Mouse (Mus musculus): Measurements from ENCODE around the gene Sla2. TPM values are rescaled to one million over a fixed set of nuclear protein-coding genes. Genes with fewer than 3 reads are reported as not detected.

Gene Sla2
- 1 to 10 TPM; 1.1 to 1.5 TPM for total RNA-seq (2023)

GRCm38 (mm10) chr2:156887017-156887416, at the start of gene Sla2:
Gene Sla2, minus strand, starts transcription at chr2:156887192.

GRCm38 (mm10) chr2:156862772-156863486, 24.1 kb downstream of the Sla2 start, which contains the start of gene Rab5if:
Gene Rab5if, plus strand, starts transcription at chr2:156863128.

GRCm38 (mm10) chr2:156857835-156858234, 29.2 kb downstream of the Sla2 start, which contains the start of gene 4930518I15Rik:
Gene 4930518I15Rik, minus strand, starts transcription at chr2:156857946.

GRCm38 (mm10) chr2:156839319-156840191, 47.4 kb downstream of the Sla2 start, which contains the start of gene Tgif2:
Gene Tgif2, plus strand, starts transcription at chr2:156840007.

Other genes starting within 250 kb of the Sla2 start
- gene Myl9, start 111.8 kb downstream of the Sla2 start, total RNA-seq (2023) = under 1 TPM; 0.71 to 0.81 TPM
- 100 to 1,000 TPM in 1 of 2 experiments, 10 to 100 TPM in 1; 94.6 to 107 TPM for gene Tgif2, start 47.2 kb downstream of the Sla2 start, total RNA-seq (2023)
- gene 4930518I15Rik, start 29.2 kb downstream of the Sla2 start, total RNA-seq (2023) = 1 to 10 TPM; 5.1 to 9.5 TPM
- gene Rab5if, start 24.1 kb downstream of the Sla2 start, total RNA-seq (2023) = 10 to 100 TPM; 66.2 to 69.1 TPM
- 10 to 100 TPM; 39.2 to 45.5 TPM for gene Ndrg3, start 104.9 kb upstream of the Sla2 start, total RNA-seq (2023)
- 10 to 100 TPM; 19.5 to 30.8 TPM for gene Dsn1, start 120.0 kb upstream of the Sla2 start, total RNA-seq (2023)
- under 1 TPM; 0.26 to 0.33 TPM for gene Soga1, start 192.1 kb upstream of the Sla2 start, total RNA-seq (2023)
- gene Tldc2, start 199.9 kb upstream of the Sla2 start, total RNA-seq (2023) = not detected
- 100 to 1,000 TPM; 552 to 568 TPM for gene Samhd1, start 248.1 kb upstream of the Sla2 start, total RNA-seq (2023)